22 mouse cellular contexts compared by ENCODE assay signal in the genomic region with DNA sequence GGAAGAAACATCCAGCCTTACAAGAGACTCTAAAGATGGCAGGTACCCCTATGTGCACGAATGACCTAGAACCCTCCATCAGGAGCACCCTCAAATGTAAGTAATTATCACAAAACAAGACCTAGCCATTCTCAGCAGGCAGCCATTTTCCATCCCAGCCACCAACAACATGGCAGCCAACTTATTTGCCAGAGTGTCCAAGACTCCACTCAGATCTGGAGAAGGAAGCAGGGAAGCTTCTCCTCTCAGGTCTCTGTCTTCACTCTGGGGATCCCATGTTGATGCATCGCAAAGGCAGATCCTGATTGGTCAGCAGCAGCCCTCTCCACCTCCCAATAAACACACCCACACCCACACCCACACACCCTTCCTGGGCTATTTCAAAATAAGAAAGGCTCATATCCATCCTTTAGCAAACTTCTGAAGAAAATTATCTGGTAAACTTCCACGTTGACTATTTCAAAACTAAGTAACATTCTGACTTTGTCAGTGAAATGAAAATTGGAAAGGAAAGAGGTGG. TPM values are rescaled to one million over a fixed set of nuclear protein-coding genes. Genes with fewer than 3 reads are reported as not detected.
DNase-seq lines count a peak whose midpoint lies in the region; ATAC-seq and TF ChIP-seq lines count a peak whose summit lies in the region.
"Had no signal": no experiment of that assay in that cellular context is flagged by ENCODE, and none has a peak within 500 bp of the region (broad histone marks: within the 10 kb centered on the region; RNA-seq: fewer than 3 reads in every experiment).

No protein-coding gene starts in this region.

- H3K4me2 ChIP-seq in heart, postnatal 0 days (ENCODE audit: low read depth, low read length) = no peak overlapping the region
- no peak overlapping the region for H3K4me2 ChIP-seq in heart, embryonic 12.5 days
- H3K4me2 ChIP-seq: embryonic facial prominence, embryonic 13.5 days; forebrain, embryonic 12.5 days; forebrain, embryonic 15.5 days; heart, embryonic 13.5 days; hindbrain, embryonic 14.5 days had no signal

- H3K9ac ChIP-seq in heart, postnatal 0 days (replicated peaks; ENCODE audit: low read depth, low read length) = no peak overlapping the region
- H3K9ac ChIP-seq in heart, embryonic 12.5 days = no peak overlapping the region
- H3K9ac ChIP-seq: embryonic facial prominence, embryonic 13.5 days; forebrain, embryonic 12.5 days; forebrain, embryonic 15.5 days; heart, embryonic 13.5 days; hindbrain, embryonic 14.5 days had no signal

- H3K27me3 ChIP-seq in heart, postnatal 0 days (ENCODE audit: control insufficient read depth, insufficient read depth, low read length) = no peaks in the 10 kb centered on the region
- no peaks in the 10 kb centered on the region for H3K27me3 ChIP-seq in heart, embryonic 12.5 days (replicated peaks)
- H3K27me3 ChIP-seq: embryonic facial prominence, embryonic 13.5 days; forebrain, embryonic 12.5 days; forebrain, embryonic 15.5 days; heart, embryonic 13.5 days had no signal

- H3K27ac ChIP-seq in heart, postnatal 0 days (ENCODE audit: low read depth) = peak overlapping the region; percentile 38; the same call in 1 of the 2 replicates
- no peak overlapping the region for H3K27ac ChIP-seq in heart, embryonic 12.5 days (ENCODE audit: poor library complexity, severe bottlenecking)
- peak overlapping the region; percentile 43 for H3K27ac ChIP-seq in brown adipose tissue, adult 24 weeks (replicated peaks; ENCODE audit: low read depth, low read length)
- H3K27ac ChIP-seq: forebrain, embryonic 12.5 days; forebrain, embryonic 15.5 days; hindbrain, embryonic 14.5 days; hindbrain, postnatal 0 days had no signal

- no peak for TF ChIP-seq EP300 in heart, postnatal 0 days (IDR thresholded peaks at IDR 0.05; ENCODE audit: low read depth)

- H3K9me3 ChIP-seq in heart, postnatal 0 days (replicated peaks; ENCODE audit: control insufficient read depth, low read length) = no peaks in the 10 kb centered on the region
- no peaks in the 10 kb centered on the region; the same call in 1 of the 2 replicates for H3K9me3 ChIP-seq in heart, embryonic 12.5 days (replicated peaks)
- H3K9me3 ChIP-seq: embryonic facial prominence, embryonic 13.5 days; forebrain, embryonic 12.5 days; forebrain, embryonic 15.5 days; heart, embryonic 13.5 days had no signal

- no peak for ATAC-seq in heart, postnatal 0 days (ENCODE audit: insufficient read depth, low read depth)
- no peak for ATAC-seq in heart, embryonic 12.5 days (ENCODE audit: insufficient number of reproducible peaks, low FRiP score)
- ATAC-seq: forebrain, embryonic 15.5 days; hindbrain, postnatal 0 days; intestine, postnatal 0 days had no signal

- no peak for TF ChIP-seq CTCF in heart, postnatal 0 days (IDR thresholded peaks at IDR 0.05; ENCODE audit: low read depth)

- intact Hi-C loops in heart, postnatal 36 days (cut with DNase I) = loop anchor here (5.0 kb wide), 1 partner anchor 95 kb away; no protein-coding TSS in a partner anchor

- no peak overlapping the region for H3K4me3 ChIP-seq in heart, postnatal 0 days (ENCODE audit: low read depth, low read length)
- H3K4me3 ChIP-seq in heart, embryonic 12.5 days = no peak overlapping the region
- H3K4me3 ChIP-seq in brown adipose tissue, adult 24 weeks (ENCODE audit: insufficient read depth, low read depth, low read length) = no peak overlapping the region
- H3K4me3 ChIP-seq: embryonic facial prominence, embryonic 13.5 days; forebrain, embryonic 12.5 days; forebrain, embryonic 15.5 days; heart, embryonic 13.5 days had no signal

- DNase-seq in heart, adult 11 months = peak; percentile 93
- no peak for DNase-seq in heart, postnatal 36 days
- no peak for DNase-seq in heart, postnatal 0 days (ENCODE audit: low spot score)
- peak; percentile 43 for DNase-seq in induced T-regulatory cell, adult 2 months (ENCODE audit: low read depth)
- no peak for DNase-seq in thymus, postnatal 4 days
- no peak for DNase-seq in natural killer cell, adult 2 months (ENCODE audit: low spot score in 2 of 2)
- DNase-seq: adrenal gland, adult 8-10 months; adrenal gland, postnatal 25 days; cerebellum, adult 18-20 months; cerebellum, adult 9-10 months; cerebellum, postnatal 14 days; gastrocnemius, postnatal 10 days; kidney, adult 2 months had no signal

- WGBS in heart, postnatal 0 days = 73% methylated on average over 3 of the region's 3 CpGs
- whole genome bisulfite sequencing in heart, embryonic 12.5 days = 89% methylated on average over 3 of the region's 3 CpGs

- no peaks in the 10 kb centered on the region for H3K4me1 ChIP-seq in heart, postnatal 0 days (ENCODE audit: control insufficient read depth, insufficient read depth)
- no peaks in the 10 kb centered on the region for H3K4me1 ChIP-seq in heart, embryonic 12.5 days (replicated peaks)
- H3K4me1 ChIP-seq in brown adipose tissue, adult 24 weeks (ENCODE audit: control insufficient read depth, insufficient read depth, insufficient read length, low read length) = peaks cover 8% of the 10 kb centered on the region
- H3K4me1 ChIP-seq: embryonic facial prominence, embryonic 13.5 days; forebrain, embryonic 12.5 days; forebrain, embryonic 15.5 days had no signal

- no peaks in the 10 kb centered on the region for H3K36me3 ChIP-seq in heart, postnatal 0 days (replicated peaks; ENCODE audit: control insufficient read depth, insufficient read depth, low read length)
- no peaks in the 10 kb centered on the region for H3K36me3 ChIP-seq in heart, embryonic 12.5 days
- H3K36me3 ChIP-seq: embryonic facial prominence, embryonic 13.5 days; forebrain, embryonic 12.5 days; forebrain, embryonic 15.5 days; heart, embryonic 13.5 days had no signal

RNA-seq across cellular contexts. Expression of gene Il6st, which starts 56.6 kb away (rescaled TPM):
- 100 to 1,000 TPM; 203 to 252 TPM for total RNA-seq in heart, postnatal 36 days (2021)
- 79.0 and 98.0 TPM in 2 replicates for total RNA-seq in heart, postnatal 0 days (2014; rRNA removed; ENCODE audit: low replicate concordance)
- polyA plus RNA-seq in heart, postnatal 0 days (2015; fragmentation: Nextera tagmentation; extraction: Ambion mirVana) = 29.9 and 30.0 TPM in 2 replicates
- 79.3 and 84.2 TPM in 2 replicates for polyA plus RNA-seq in heart, embryonic 12.5 days (2016; fragmentation: Nextera tagmentation; extraction: Ambion mirVana)
- 38.2 and 43.1 TPM in 2 replicates for polyA plus RNA-seq in brown adipose tissue, adult 24 weeks (2012; ENCODE audit: insufficient read depth, insufficient read length, missing spikeins)

Comparison
In these comparisons a context has a peak if more than half of its experiments do, and no peak if none do; other contexts are left out.
1. DNase-seq: peak in heart, adult 11 months (single experiment) and induced T-regulatory cell, adult 2 months (single experiment); none in heart, postnatal 36 days (0 of 2), heart, postnatal 0 days (single experiment), thymus, postnatal 4 days (single experiment) and natural killer cell, adult 2 months (0 of 2).